Mouse (Mus musculus) frontal cortex, postnatal 14 days (tissue): ENCODE data around the gene Kat6b.

Experiments used
- DNase-seq, 2 experiments: peaks; one replicate each; pipeline ENCODE4 v3.0.0; 2022; ENCODE audit warnings: low spot score in 2 of 2

Kat6b gene

GRCm38 (mm10) chr14:21709545-21709944 is 228.3 kb downstream of the Kat6b start:
- DNase-seq: no peak

- DNase-seq: no peak
Measured at GRCm38 (mm10) chr14:21711231-21711630, 230.0 kb downstream of the Kat6b start.

GRCm38 (mm10) chr14:21714486-21714885 is 233.3 kb downstream of the Kat6b start, which contains the start of gene Dupd1:
Gene Dupd1 (minus strand): TSS chr14:21714576.
- DNase-seq: no peak

GRCm38 (mm10) chr14:21719646-21720383 is 238.6 kb downstream of the Kat6b start:
- no peak for DNase-seq

GRCm38 (mm10) chr14:21720430-21721205 is 239.4 kb downstream of the Kat6b start:
- DNase-seq: no peak
